Mouse (Mus musculus): ENCODE measurements around the gene Plppr2. TPM values are rescaled to one million over a fixed set of nuclear protein-coding genes. Genes with fewer than 3 reads are reported as not detected.
A peak's percentile ranks its signal among the peaks of the same experiment; 100 is the strongest.

Gene Plppr2
- total and polyA plus RNA-seq, 2 experiments from 2014 or later, result 108 to 144 TPM

DNA sequence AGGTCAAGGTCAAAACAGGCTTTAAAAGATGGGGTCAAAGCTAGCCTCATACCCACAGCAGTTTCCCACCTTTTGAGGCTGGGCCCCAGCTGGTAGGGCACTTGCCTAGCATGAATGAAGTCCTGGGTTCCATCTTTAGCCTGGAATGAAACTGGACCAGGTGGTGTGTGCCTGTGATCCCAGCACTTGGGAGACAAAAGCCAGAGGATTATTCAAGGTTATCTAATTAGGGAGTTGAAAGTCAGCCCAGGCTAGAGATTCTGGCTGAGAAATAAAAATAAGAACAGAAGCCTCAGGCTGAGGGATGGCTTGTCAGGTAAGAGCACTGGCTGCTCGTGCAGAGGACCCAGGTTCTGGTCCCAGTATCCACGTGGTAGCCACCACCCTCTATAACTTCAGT, 4.8 kb upstream of the Plppr2 start:
- no peak overlapping the region for H3K9ac ChIP-seq
- no peak overlapping the region for H3K4me3 ChIP-seq (ENCODE audit: low read depth, low read length)
- ATAC-seq, result no peak
- WGBS, result 57% methylated on average over 2 of the region's 2 CpGs
- no peak for TF ChIP-seq CTCF (IDR thresholded peaks at IDR 0.05; ENCODE audit: low read depth)
- DNase-seq, result no peak
- no peak overlapping the region for H3K4me2 ChIP-seq (ENCODE audit: low read depth)
- H3K27me3 ChIP-seq (ENCODE audit: insufficient read depth, low read length), result no peaks in the 10 kb centered on the region
- no peaks in the 10 kb centered on the region for H3K9me3 ChIP-seq (ENCODE audit: low read length)
- no peak overlapping the region for H3K27ac ChIP-seq (ENCODE audit: low read depth, low read length)
- H3K4me1 ChIP-seq (ENCODE audit: insufficient read depth), result peaks cover 5% of the 10 kb centered on the region; the same call in 1 of the 2 replicates
- H3K36me3 ChIP-seq (ENCODE audit: insufficient read depth), result no peaks in the 10 kb centered on the region

DNA sequence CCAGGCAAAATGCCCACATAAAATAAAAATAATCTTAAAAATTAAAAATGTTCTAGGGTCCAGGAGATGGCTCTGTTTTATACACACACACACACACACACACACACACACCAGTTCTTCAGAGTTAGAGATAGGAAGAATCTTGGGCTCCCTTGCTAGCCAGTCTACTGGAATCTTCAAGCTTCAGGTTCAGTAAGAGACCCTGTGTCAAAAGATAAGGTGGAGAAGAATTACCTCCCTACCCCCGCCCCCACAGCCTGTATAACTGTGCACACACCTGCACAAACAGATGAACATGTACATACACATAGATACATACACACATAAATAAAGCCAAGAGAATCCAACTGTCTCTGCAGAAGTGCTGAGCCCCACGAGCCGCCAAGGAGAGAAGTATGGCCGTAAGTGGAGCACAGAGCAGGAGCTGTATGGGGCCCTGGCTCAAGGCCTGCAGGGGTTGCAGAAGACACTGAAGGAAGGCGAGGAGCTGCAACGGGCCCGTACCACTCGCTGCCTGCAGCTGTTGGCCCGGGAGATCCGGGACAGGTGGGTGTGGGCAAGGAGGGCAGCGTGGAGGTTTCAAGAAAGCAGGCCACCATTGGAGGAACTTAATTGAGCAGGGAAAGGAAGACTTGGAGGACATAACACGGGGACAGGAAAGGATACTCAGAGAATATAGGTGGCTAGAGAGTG, 4.2 kb upstream of the Plppr2 start:
- WGBS, result 56% methylated on average over 12 of the region's 12 CpGs
- no peak overlapping the region for H3K27ac ChIP-seq (ENCODE audit: low read depth, low read length)
- H3K27me3 ChIP-seq (ENCODE audit: insufficient read depth, low read length), result no peaks in the 10 kb centered on the region
- H3K4me2 ChIP-seq (ENCODE audit: low read depth), result no peak overlapping the region
- ATAC-seq, result no peak
- no peaks in the 10 kb centered on the region for H3K9me3 ChIP-seq (ENCODE audit: low read length)
- no peak for TF ChIP-seq CTCF (IDR thresholded peaks at IDR 0.05; ENCODE audit: low read depth)
- DNase-seq, result no peak
- peaks cover 5% of the 10 kb centered on the region; the same call in 1 of the 2 replicates for H3K4me1 ChIP-seq (ENCODE audit: insufficient read depth)
- H3K36me3 ChIP-seq (ENCODE audit: insufficient read depth), result no peaks in the 10 kb centered on the region
- no peak overlapping the region for H3K9ac ChIP-seq
- no peak overlapping the region for H3K4me3 ChIP-seq (ENCODE audit: low read depth, low read length)

- Histone ChIP-seq H3K9me3 (ENCODE audit: low read length) (no peaks in the 10 kb centered on the region), H3K27ac (ENCODE audit: low read depth, low read length) (no peak overlapping the region), H3K27me3 (ENCODE audit: insufficient read depth, low read length) (no peaks in the 10 kb centered on the region), H3K4me1 (ENCODE audit: insufficient read depth) (peaks cover 11% of the 10 kb centered on the region; the same call in 1 of the 2 replicates), H3K9ac (no peak overlapping the region), H3K4me3 (ENCODE audit: low read depth, low read length) (no peak overlapping the region), H3K36me3 (ENCODE audit: insufficient read depth) (peaks cover under 1% of the 10 kb centered on the region; the same call in 1 of the 2 replicates), H3K4me2 (ENCODE audit: low read depth) (no peak overlapping the region)
- DNase-seq (no peak), ATAC-seq (no peak)
- 91% methylated on average over 12 of the region's 12 CpGs for WGBS
- no peak for TF ChIP-seq CTCF (IDR thresholded peaks at IDR 0.05; ENCODE audit: low read depth)
Measured at GRCm38 (mm10) chr9:21934021-21934420, 2.8 kb upstream of the Plppr2 start.

GRCm38 (mm10) chr9:21935466-21936131, 1.2 kb upstream of the Plppr2 start:
- H3K36me3 ChIP-seq (ENCODE audit: insufficient read depth), result peaks cover 8% of the 10 kb centered on the region
- peak overlapping the region; percentile 69 for H3K4me2 ChIP-seq (ENCODE audit: low read depth)
- no peak overlapping the region for H3K27ac ChIP-seq (ENCODE audit: low read depth, low read length)
- no peak overlapping the region for H3K9ac ChIP-seq
- DNase-seq, result no peak
- H3K9me3 ChIP-seq (ENCODE audit: low read length), result no peaks in the 10 kb centered on the region
- H3K27me3 ChIP-seq (ENCODE audit: insufficient read depth, low read length), result no peaks in the 10 kb centered on the region
- no peak for TF ChIP-seq CTCF (IDR thresholded peaks at IDR 0.05; ENCODE audit: low read depth)
- no peak for ATAC-seq
- WGBS, result 85% methylated on average over 7 of the region's 7 CpGs
- H3K4me3 ChIP-seq (ENCODE audit: low read depth, low read length), result no peak overlapping the region
- H3K4me1 ChIP-seq (ENCODE audit: insufficient read depth), result peaks cover 11% of the 10 kb centered on the region; the same call in 1 of the 2 replicates

DNA sequence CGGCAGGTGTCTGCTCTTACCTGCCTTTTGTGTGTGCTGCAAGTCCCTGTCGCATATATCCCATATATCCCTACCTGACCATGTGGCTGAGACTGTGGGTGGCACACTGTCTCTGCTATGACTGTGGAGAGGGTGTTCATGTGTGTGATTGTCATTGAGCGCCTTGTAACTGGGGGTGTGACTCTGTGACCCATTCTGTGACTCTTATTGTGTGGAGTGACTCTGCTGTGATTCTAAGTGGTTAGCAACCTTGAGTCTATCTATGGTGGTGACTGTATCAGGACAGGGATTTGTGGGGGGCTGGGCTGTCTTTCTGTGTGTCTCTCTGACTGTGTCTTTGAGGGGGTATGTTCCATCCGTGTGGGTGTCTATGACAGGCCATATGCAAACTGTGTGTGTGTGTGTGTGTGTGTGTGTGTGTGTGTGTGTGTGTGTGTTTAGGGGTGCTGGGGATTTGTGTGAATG, 910 bp downstream of the Plppr2 start:
- H3K9me3 ChIP-seq (ENCODE audit: low read length), result no peaks in the 10 kb centered on the region
- peak overlapping the region; percentile 69 for H3K4me2 ChIP-seq (ENCODE audit: low read depth)
- H3K36me3 ChIP-seq (ENCODE audit: insufficient read depth), result peaks cover 22% of the 10 kb centered on the region
- H3K4me3 ChIP-seq (ENCODE audit: low read depth, low read length), result peak overlapping the region; percentile 82
- H3K27ac ChIP-seq (ENCODE audit: low read depth, low read length), result peak overlapping the region; percentile 89; the same call in 1 of the 2 replicates
- H3K9ac ChIP-seq, result peak overlapping the region; percentile 87
- ATAC-seq (peak; percentile 25), DNase-seq (peak; percentile 51)
- TF ChIP-seq CTCF (IDR thresholded peaks at IDR 0.05; ENCODE audit: low read depth), result no peak
- WGBS, result 66% methylated on average over 4 of the region's 4 CpGs
- peaks cover 11% of the 10 kb centered on the region; the same call in 1 of the 2 replicates for H3K4me1 ChIP-seq (ENCODE audit: insufficient read depth)
- no peaks in the 10 kb centered on the region for H3K27me3 ChIP-seq (ENCODE audit: insufficient read depth, low read length)

GRCm38 (mm10) chr9:21938234-21938855, 1.5 kb downstream of the Plppr2 start:
- Histone ChIP-seq H3K27ac (ENCODE audit: low read depth, low read length) (no peak overlapping the region), H3K36me3 (ENCODE audit: insufficient read depth) (peaks cover 22% of the 10 kb centered on the region), H3K9me3 (ENCODE audit: low read length) (no peaks in the 10 kb centered on the region), H3K9ac (0 out of 2 replicates have a peak overlapping the region, but pooled peaks have one; percentile 87), H3K4me3 (ENCODE audit: low read depth, low read length) (peak overlapping the region; percentile 82), H3K27me3 (ENCODE audit: insufficient read depth, low read length) (no peaks in the 10 kb centered on the region), H3K4me1 (ENCODE audit: insufficient read depth) (peaks cover 11% of the 10 kb centered on the region; the same call in 1 of the 2 replicates), H3K4me2 (ENCODE audit: low read depth) (peak overlapping the region; percentile 69)
- 75% methylated on average over 4 of the region's 4 CpGs for WGBS
- DNase-seq, result no peak
- TF ChIP-seq CTCF (IDR thresholded peaks at IDR 0.05; ENCODE audit: low read depth), result no peak
- no peak for ATAC-seq
